Mouse (Mus musculus) cerebellum, adult 8-10 months (tissue): ENCODE measurements around the gene 9530053A07Rik.
"Not testable (repeated sequence)": the region's sequence is repeated elsewhere in the genome, so short reads cannot be mapped to it uniquely, and the experiment has no call there.

ENCODE experiments used
- DNase-seq: peaks from one replicate; pipeline ENCODE4 v3.0.0; 2022

The 9530053A07Rik gene

GRCm38 (mm10) chr7:28129166-28129565 is at the start of gene 9530053A07Rik:
9530053A07Rik (plus strand) TSS chr7:28129466.
- no peak for DNase-seq

- DNase-seq = no peak
These were observed 45.1 kb upstream of the 9530053A07Rik start for GRCm38 (mm10) chr7:28084215-28084614.

GRCm38 (mm10) chr7:28086236-28086635 is 43.0 kb upstream of the 9530053A07Rik start:
- DNase-seq = no peak

GRCm38 (mm10) chr7:28093541-28093940 is 35.7 kb upstream of the 9530053A07Rik start:
- DNase-seq = no peak

GRCm38 (mm10) chr7:28099101-28099500 is 30.2 kb upstream of the 9530053A07Rik start:
- no peak for DNase-seq

- no peak for DNase-seq
These were observed 28.4 kb upstream of the 9530053A07Rik start for GRCm38 (mm10) chr7:28100596-28101590.

- not testable (repeated sequence) for DNase-seq
These were observed 26.3 kb upstream of the 9530053A07Rik start for GRCm38 (mm10) chr7:28102936-28103335.

GRCm38 (mm10) chr7:28104670-28105069 is 24.6 kb upstream of the 9530053A07Rik start:
- DNase-seq = no peak

GRCm38 (mm10) chr7:28106241-28106640 is 23.0 kb upstream of the 9530053A07Rik start:
- no peak for DNase-seq

GRCm38 (mm10) chr7:28114648-28115047 is 14.6 kb upstream of the 9530053A07Rik start:
- no peak for DNase-seq

GRCm38 (mm10) chr7:28137613-28138012 is 8.3 kb downstream of the 9530053A07Rik start:
- DNase-seq = peak; percentile 17

- peak; percentile 54 for DNase-seq
These were observed 19.0 kb downstream of the 9530053A07Rik start for GRCm38 (mm10) chr7:28148263-28148662.

- DNase-seq = no peak
These were observed 20.6 kb downstream of the 9530053A07Rik start for GRCm38 (mm10) chr7:28149841-28150240.

- no peak for DNase-seq
These were observed 22.4 kb downstream of the 9530053A07Rik start for GRCm38 (mm10) chr7:28151584-28152221.

- not testable (repeated sequence) for DNase-seq
These were observed 24.3 kb downstream of the 9530053A07Rik start for GRCm38 (mm10) chr7:28153595-28153994.

- DNase-seq = no peak
These were observed 30.0 kb downstream of the 9530053A07Rik start for GRCm38 (mm10) chr7:28159292-28159691.

GRCm38 (mm10) chr7:28159893-28160292 is 30.6 kb downstream of the 9530053A07Rik start:
- DNase-seq = no peak

GRCm38 (mm10) chr7:28161163-28161749 is 32.0 kb downstream of the 9530053A07Rik start:
- no peak for DNase-seq

- no peak for DNase-seq
These were observed 36.1 kb downstream of the 9530053A07Rik start for GRCm38 (mm10) chr7:28165406-28165805.

GRCm38 (mm10) chr7:28168320-28169115 is 39.3 kb downstream of the 9530053A07Rik start:
- DNase-seq = peak; percentile 46

- peak; percentile 81 for DNase-seq
These were observed 40.5 kb downstream of the 9530053A07Rik start, which contains the start of gene Fbl for GRCm38 (mm10) chr7:28169489-28170422. Fbl (plus strand) TSS chr7:28169710.
